Mouse (Mus musculus) erythroblast, embryonic 14.5 days (primary cell): ENCODE results near the gene Cyp39a1.

Source experiments
- GATA1 ChIP-seq: IDR thresholded peaks from 2 replicates; pipeline ENCODE4 v1.6.1; 2012; ENCODE audit warnings: low read length, inconsistent platforms, mixed read lengths
- TAL1 ChIP-seq: IDR thresholded peaks from 3 replicates; pipeline ENCODE4 v1.6.1; 2012; ENCODE audit warnings: low read length, inconsistent platforms, mixed read lengths

DNA sequence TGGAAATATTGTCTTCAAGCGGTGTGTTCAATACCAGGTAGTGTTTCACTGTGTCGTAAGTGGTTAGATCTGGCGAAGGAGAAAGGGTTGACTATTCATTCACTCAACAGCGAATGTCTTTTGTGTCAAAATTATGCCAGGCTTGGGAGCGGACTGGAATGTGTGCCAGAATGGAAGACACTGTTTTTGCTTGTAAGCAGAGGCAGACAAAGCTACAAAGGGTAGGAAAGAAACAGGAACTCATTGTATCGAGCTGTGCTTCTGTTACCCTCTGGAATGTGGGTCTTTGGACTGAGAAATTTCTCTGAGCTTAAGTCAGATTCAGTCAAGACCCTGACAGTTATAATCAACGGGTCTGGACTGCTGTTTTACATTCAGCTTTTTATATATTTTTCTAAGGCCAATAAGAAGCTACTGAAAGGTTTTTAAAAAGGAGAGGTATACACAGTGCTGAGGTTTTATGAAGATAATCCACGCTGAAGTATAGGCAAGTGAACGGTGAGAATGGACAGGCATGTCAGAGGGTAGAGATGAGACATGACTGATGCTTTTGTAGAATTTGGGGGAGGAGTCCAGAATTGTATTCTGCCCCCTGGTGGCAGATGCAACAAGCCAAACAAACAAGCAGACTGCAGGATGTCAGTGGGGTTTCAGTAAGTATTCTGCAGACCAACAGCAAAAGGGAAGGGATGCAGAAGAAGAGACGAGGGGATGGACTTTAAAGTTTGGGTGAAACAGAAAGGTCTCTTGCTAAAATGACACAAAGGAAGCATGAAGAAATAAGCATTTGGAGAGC lies 17.4 kb upstream of the Cyp39a1 start:
- TF ChIP-seq GATA1 (no peak), TAL1 (no peak)
